Mouse (Mus musculus) left cerebral cortex, adult 8-10 months (tissue): ENCODE results near the gene Kl. TPM values are rescaled to one million over a fixed set of nuclear protein-coding genes. Genes with fewer than 3 reads are reported as not detected.

Experiments
- DNase-seq, 2 experiments: peaks; one replicate each; pipeline ENCODE4 v3.0.0; 2022; ENCODE audit warnings: low spot score in 2 of 2
- total RNA-seq, 4 experiments: library from RNA; stranded (reverse); gene quantifications; 2 replicates each; pipeline ENCODE4 v1.2.4; 2022

The Kl gene
- 10 to 100 TPM in 1 of 4 experiments, 1 to 10 TPM in 3; 3.5 to 11.1 (median 4.1) TPM for total RNA-seq

GRCm38 (mm10) chr5:150952328-150952668 is at the start of gene Kl:
TSS of gene Kl (plus strand) at chr5:150952607.
- DNase-seq, result no peak

DNA sequence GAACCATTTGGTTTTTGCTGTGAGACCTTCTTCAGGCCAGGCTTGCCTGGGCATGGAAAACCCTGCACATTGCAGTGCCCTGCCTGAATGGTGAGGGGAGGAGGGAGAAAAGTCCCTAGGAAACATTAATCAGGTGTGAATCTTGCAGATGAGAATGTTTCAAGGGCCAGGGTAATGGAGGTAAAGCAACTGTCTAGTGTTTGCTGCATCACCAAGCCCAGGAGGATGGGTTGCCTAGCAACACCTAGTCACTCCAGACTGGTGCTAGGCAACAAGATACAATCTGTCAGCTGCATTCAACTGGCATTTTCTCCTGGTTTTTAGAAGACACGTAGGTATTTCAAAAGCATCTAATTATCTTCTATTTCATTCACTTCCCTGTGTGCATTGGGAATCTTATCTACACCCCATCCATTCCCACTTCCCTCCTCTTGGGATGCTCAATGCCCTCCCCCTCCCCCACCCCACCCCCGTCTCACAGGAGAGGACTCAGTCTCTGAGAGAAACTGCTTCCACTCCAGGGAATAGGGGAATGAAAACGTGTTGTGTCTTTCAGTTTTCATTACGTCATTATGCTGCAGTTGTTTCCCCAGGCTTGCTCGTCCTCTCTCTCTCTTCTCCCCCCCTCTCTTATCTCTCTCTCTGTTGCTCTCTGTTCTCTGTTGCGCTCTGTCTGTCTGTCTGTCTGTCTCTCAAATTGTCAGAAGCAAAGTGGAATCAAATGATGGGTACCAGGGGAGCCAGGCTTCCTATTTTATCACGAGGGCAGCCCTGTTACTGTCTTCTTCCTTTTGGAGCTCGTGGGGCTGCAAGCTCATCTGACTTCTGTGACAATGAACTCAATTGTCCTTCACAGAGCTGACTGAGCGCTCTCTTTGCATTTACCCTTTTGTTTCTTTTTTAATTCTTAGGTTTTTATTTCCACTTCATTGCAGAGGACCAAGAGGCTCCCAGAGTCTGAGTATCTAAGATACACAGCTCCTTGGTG is 46.1 kb upstream of the Kl start:
- DNase-seq, result peak; percentile 32 to 81

DNA sequence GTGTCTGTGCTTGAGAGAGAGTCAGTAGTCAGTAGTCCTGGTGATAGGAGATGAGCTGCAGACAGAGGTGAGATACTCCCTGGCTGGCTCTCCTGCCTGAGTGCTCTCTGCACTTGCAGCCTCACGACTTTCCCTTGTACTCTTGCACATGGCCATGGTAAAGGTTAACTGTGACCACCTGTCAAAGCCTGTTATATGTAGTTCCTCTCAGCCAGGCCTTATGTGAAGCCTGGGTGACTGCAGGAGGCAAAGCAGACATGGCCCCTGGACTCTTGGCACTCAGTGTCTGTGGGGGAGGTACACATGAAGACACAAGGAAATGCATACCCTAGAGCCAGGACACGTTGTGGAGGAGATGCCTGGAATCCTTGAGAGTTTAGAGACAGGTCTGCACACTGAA is 40.3 kb upstream of the Kl start:
- no peak for DNase-seq

GRCm38 (mm10) chr5:150912656-150913055 is 39.8 kb upstream of the Kl start:
- no peak for DNase-seq

DNA sequence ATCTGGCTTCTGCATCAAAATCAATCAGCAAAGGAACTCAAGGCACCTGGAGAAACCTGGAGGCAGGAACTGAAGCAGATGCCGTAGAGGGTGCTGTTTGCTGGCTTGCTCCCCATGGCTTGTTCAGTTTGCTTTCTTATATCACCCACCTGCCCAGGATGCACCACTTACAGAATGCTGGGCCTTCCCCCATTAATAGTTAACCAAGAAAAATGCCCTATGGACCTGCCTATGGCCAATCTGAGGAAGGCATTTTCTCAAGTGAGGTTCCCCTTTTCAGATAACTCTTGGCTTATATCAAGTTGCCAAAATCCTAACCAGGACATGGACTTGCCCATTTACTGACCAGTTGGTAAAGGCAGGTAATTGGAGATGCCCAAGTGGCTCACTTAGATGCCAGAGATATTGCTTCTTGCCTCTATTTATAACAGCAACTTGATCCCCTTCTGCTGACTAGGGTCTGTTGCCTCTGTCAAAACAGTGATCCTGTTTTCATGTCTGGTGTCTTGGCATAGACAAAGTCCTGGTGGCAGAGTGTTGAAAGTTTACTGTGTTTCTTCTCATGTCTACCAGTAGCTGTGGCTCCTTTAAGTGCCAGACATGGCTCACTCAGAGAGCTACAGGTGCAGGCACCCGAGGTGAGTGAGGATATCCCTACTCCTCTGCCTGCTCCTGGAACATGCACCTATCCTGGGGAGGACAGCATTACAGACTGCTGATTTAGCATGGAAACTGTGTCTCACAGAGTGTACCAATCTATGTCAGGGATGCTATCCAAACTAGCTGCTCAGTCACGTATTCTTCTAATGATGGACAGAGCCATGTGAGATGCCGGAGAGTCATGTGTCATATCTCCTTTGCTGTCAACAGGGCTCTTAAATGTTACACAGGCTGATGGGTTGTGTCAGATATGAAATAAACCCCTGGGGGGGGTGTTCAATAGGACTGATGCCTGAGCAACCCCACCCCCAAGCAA is 37.0 kb upstream of the Kl start:
- no peak for DNase-seq

GRCm38 (mm10) chr5:150917131-150917858 is 35.1 kb upstream of the Kl start:
- no peak for DNase-seq

DNA sequence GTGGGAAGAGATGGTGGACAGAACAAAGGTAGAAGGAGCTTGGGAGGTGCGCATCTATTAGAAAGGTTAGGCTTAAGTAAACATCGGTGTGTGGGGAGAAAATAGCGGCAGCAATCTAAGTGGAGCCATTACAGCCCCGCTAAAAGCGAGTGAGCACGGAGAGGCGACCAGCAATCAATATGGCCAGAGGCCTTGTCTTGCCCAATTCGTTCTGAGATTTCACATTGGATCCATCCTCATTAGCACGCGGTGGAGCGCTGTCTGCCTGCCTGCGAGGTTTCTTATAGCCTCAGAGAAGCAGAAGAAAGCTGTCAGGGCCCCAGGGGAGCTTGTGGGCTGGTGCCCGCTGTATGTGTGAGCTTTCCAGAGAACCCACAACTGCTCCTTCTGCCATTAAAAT is 33.8 kb upstream of the Kl start:
- DNase-seq, result no peak

GRCm38 (mm10) chr5:150919269-150919668 is 33.1 kb upstream of the Kl start:
- DNase-seq, result no peak

DNA sequence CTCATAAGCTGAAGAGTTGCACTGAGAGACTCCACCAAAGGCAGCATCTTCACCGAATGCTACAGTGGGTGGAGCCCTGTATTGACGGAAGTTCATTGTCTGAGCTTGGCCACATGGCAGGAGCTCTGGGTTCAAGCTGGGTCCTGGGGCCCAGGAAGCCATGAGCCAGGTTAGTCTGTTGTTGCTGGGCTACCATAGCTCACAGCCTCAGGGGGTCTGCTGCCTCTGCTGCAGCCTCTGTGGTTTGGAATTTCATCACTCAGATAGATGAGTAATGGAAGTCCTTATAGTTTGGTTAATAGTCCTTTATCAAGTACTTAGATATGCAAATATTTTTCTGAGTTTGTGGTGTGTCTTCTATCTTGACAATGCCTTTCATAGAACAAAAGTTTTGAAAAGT is 32.4 kb upstream of the Kl start:
- no peak for DNase-seq

- no peak for DNase-seq
Observed at GRCm38 (mm10) chr5:150929406-150929805, 23.0 kb upstream of the Kl start.

GRCm38 (mm10) chr5:150932596-150932995 is 19.8 kb upstream of the Kl start:
- DNase-seq, result no peak

GRCm38 (mm10) chr5:150936213-150936612 is 16.2 kb upstream of the Kl start:
- DNase-seq, result no peak

- no peak for DNase-seq
Observed at GRCm38 (mm10) chr5:150936807-150937206, 15.6 kb upstream of the Kl start.

GRCm38 (mm10) chr5:150937501-150937900 is 14.9 kb upstream of the Kl start:
- no peak for DNase-seq

GRCm38 (mm10) chr5:150945576-150945975 is 6.8 kb upstream of the Kl start:
- DNase-seq, result no peak

GRCm38 (mm10) chr5:150949131-150949530 is 3.3 kb upstream of the Kl start:
- no peak for DNase-seq

- DNase-seq, result peak in 1 of 2 experiments; percentile 66
Observed at GRCm38 (mm10) chr5:150951325-150951724, 1.1 kb upstream of the Kl start.

- no peak for DNase-seq
Observed at GRCm38 (mm10) chr5:150952669-150953521, 488 bp downstream of the Kl start.

DNA sequence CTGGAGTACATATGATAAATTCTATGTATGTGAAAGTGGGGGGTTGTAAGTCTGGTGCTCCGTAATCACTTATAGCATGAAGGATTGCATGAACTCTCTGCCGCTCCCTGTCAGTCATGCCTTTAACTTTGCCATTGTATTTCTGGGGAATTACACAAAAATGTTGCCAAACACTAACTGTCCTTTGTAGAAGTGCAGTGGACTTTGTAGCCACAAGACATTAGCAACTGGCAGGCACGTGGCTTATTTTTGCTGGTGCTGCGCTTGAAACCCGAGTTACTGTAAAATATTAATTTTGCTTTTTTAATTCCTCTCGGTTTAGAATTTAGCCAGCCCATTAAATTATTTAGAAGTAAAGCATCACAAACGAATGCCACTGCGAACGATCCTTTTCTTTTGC is 2.4 kb downstream of the Kl start:
- no peak for DNase-seq

DNA sequence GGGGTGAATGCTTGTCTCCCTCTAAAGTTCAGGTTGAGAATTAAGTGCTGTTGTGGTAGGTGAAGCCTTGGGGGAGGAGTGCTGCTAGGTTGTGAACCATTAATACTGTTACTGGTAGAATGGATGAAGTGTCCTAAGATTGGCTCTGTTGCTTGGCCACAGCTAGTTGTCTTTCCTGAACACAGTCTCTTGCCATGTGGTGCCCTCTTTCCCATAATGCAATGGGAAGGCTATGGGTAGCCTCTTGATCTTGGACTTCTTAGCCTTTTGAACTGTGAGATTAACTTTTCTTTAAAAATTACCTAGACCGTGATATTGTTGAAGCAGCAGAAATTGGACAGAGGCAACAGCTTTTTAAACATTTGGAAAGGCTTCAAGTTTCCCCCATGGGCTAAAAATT is 7.5 kb downstream of the Kl start:
- no peak for DNase-seq
